Mouse (Mus musculus) brain, embryonic 14.5 days (tissue): ENCODE measurements at regions not wholly inside any gene's neighbourhood (a gene's known extent, or its start where the extent isn't known, plus 50 kb on each side); places are given as distances from the start of the nearest gene placed in this dataset.

Experiments used
- DNase-seq: peaks from one replicate; pipeline ENCODE4 v3.0.0-alpha.2; 2011; ENCODE audit warnings: low read depth
- CTCF ChIP-seq: fragments of 200-500 bp; IDR thresholded peaks from 2 replicates; pipeline ENCODE4 v1.5.1; 2012; ENCODE audit warnings: inconsistent platforms, mild to moderate bottlenecking, moderate library complexity, borderline replicate concordance; ENCODE audit not compliant: insufficient read depth, insufficient read length; ENCODE audit errors: extremely low read depth
- POLR2A ChIP-seq: fragments of 200-500 bp; IDR thresholded peaks from 2 replicates; pipeline ENCODE4 v1.6.1; 2012; ENCODE audit warnings: mild to moderate bottlenecking, inconsistent platforms, borderline replicate concordance; ENCODE audit not compliant: poor library complexity, insufficient read depth, insufficient read length, severe bottlenecking; ENCODE audit errors: extremely low read depth

- DNase-seq: peak; percentile 77
Measured at GRCm38 (mm10) chr4:52666768-52667480, 70.8 kb downstream of the Toporsl start.

GRCm38 (mm10) chr4:52709563-52709962 lies 104.8 kb upstream of the Olfr275 start:
- peak; percentile 40 for DNase-seq

More at GRCm38 (mm10) chr4:52666768-52667480, 70.8 kb downstream of the Toporsl start:
- TF ChIP-seq POLR2A (no peak), CTCF (no peak)

GRCm38 (mm10) chr4:52726203-52726602 lies 88.2 kb upstream of the Olfr275 start:
- DNase-seq: peak; percentile 42

More at GRCm38 (mm10) chr4:52709563-52709962, 104.8 kb upstream of the Olfr275 start:
- TF ChIP-seq POLR2A (no peak), CTCF (no peak)

GRCm38 (mm10) chr4:52726625-52727297 lies 87.6 kb upstream of the Olfr275 start:
- DNase-seq: peak; percentile 91
- TF ChIP-seq POLR2A: no peak
- peak; percentile 88 for TF ChIP-seq CTCF

More at GRCm38 (mm10) chr4:52726203-52726602, 88.2 kb upstream of the Olfr275 start:
- TF ChIP-seq CTCF (no peak), POLR2A (no peak)

GRCm38 (mm10) chr4:52733141-52733540 lies 81.3 kb upstream of the Olfr275 start:
- DNase-seq: no peak
- no peak for TF ChIP-seq POLR2A
- TF ChIP-seq CTCF: no peak

GRCm38 (mm10) chr4:52739543-52740474 lies 74.6 kb upstream of the Olfr275 start:
- TF ChIP-seq POLR2A (no peak), CTCF (no peak)
- peak; percentile 47 for DNase-seq

- DNase-seq: peak; percentile 44
- TF ChIP-seq CTCF (no peak), POLR2A (no peak)
Measured at GRCm38 (mm10) chr4:52752838-52753509, 61.4 kb upstream of the Olfr275 start.
